Mouse (Mus musculus) embryonic facial prominence, embryonic 13.5 days (tissue): ENCODE data around the gene Ppfia1. TPM values are rescaled to one million over a fixed set of nuclear protein-coding genes. Genes with fewer than 3 reads are reported as not detected.

Experiments used
- ATAC-seq: fragments of 200-750 bp; cut with Nextera tagmentation; 2 replicates; pipeline ENCODE4 v1.8.0; 2017; ENCODE audit warnings: low read depth; ENCODE audit not compliant: insufficient number of reproducible peaks, insufficient read depth, low FRiP score, low TSS enrichment
- H3K27ac ChIP-seq: fragments of 300-500 bp; sonication (generic); 2 replicates; pipeline ENCODE4 v1.5.1; 2015; ENCODE audit warnings: moderate library complexity, mild to moderate bottlenecking, inconsistent platforms
- H3K27me3 ChIP-seq: fragments of 300-500 bp; sonication (generic); 2 replicates; pipeline ENCODE4 v1.6.1; 2015; ENCODE audit warnings: mild to moderate bottlenecking, inconsistent platforms
- H3K36me3 ChIP-seq: fragments of 300-500 bp; sonication (generic); 2 replicates; pipeline ENCODE4 v1.6.1; 2015; ENCODE audit warnings: mild to moderate bottlenecking, inconsistent platforms
- H3K4me1 ChIP-seq: fragments of 300-500 bp; sonication (generic); 2 replicates; pipeline ENCODE4 v1.6.1; 2015; ENCODE audit warnings: inconsistent platforms
- H3K4me2 ChIP-seq: fragments of 300-500 bp; sonication (generic); 2 replicates; pipeline ENCODE4 v1.6.1; 2015; ENCODE audit warnings: moderate library complexity, mild to moderate bottlenecking, inconsistent platforms
- H3K4me3 ChIP-seq: fragments of 300-500 bp; sonication (generic); 2 replicates; pipeline ENCODE4 v1.5.1; 2015; ENCODE audit warnings: mild to moderate bottlenecking, inconsistent platforms
- H3K9ac ChIP-seq: fragments of 300-500 bp; sonication (generic); 2 replicates; pipeline ENCODE4 v1.6.1; 2015; ENCODE audit warnings: mild to moderate bottlenecking, inconsistent platforms
- H3K9me3 ChIP-seq: fragments of 300-500 bp; sonication (generic); 2 replicates; pipeline ENCODE4 v1.6.1; 2016; ENCODE audit warnings: inconsistent platforms
- WGBS: fragments of 180-500 bp; shearing (Covaris S2); methylation state at CpG from one replicate; pipeline ENCODE4 v1.1.7; 2015; ENCODE audit warnings: mixed read lengths; 5-methylcytosine and 5-hydroxymethylcytosine counted together
- polyA plus RNA-seq: library from polyadenylated mRNA; unstranded; fragments of >200 nt; fragmentation: Nextera tagmentation; extraction: Ambion mirVana; gene quantifications from 2 replicates; pipeline ENCODE4 v1.2.1, GENCODE M21; 2015

The Ppfia1 gene
- polyA plus RNA-seq, 1 experiment from 2014 or later: 40.6 TPM

GRCm38 (mm10) chr7:144523415-144523814 lies 30.1 kb downstream of the Ppfia1 start:
- Histone ChIP-seq H3K9me3 (no peaks in the 10 kb centered on the region), H3K9ac (no peak overlapping the region), H3K4me1 (peaks cover 7% of the 10 kb centered on the region; the same call in 1 of the 2 replicates), H3K27me3 (no peaks in the 10 kb centered on the region), H3K27ac (no peak overlapping the region), H3K4me2 (no peak overlapping the region), H3K4me3 (no peak overlapping the region), H3K36me3 (peaks cover 24% of the 10 kb centered on the region)
- 85% methylated on average over 3 of the region's 3 CpGs for WGBS
- no peak for ATAC-seq

- Histone ChIP-seq H3K4me3 (no peak overlapping the region), H3K9me3 (no peaks in the 10 kb centered on the region), H3K4me1 (peaks cover 6% of the 10 kb centered on the region; the same call in 1 of the 2 replicates), H3K9ac (no peak overlapping the region), H3K36me3 (peaks cover 35% of the 10 kb centered on the region), H3K27me3 (no peaks in the 10 kb centered on the region), H3K27ac (no peak overlapping the region), H3K4me2 (no peak overlapping the region)
- WGBS: 86% methylated on average over 2 of the region's 2 CpGs
- no peak for ATAC-seq
Measured at GRCm38 (mm10) chr7:144521927-144522326, 31.6 kb downstream of the Ppfia1 start.

- no peak overlapping the region for H3K4me2 ChIP-seq
Measured at GRCm38 (mm10) chr7:144519852-144520251, 33.7 kb downstream of the Ppfia1 start.

GRCm38 (mm10) chr7:144516711-144517110 lies 36.8 kb downstream of the Ppfia1 start:
- Histone ChIP-seq H3K4me3 (no peak overlapping the region), H3K36me3 (peaks cover 85% of the 10 kb centered on the region), H3K9me3 (no peaks in the 10 kb centered on the region), H3K4me2 (no peak overlapping the region), H3K27ac (no peak overlapping the region), H3K4me1 (no peaks in the 10 kb centered on the region), H3K27me3 (no peaks in the 10 kb centered on the region), H3K9ac (no peak overlapping the region)
- 86% methylated on average over 5 of the region's 5 CpGs for WGBS
- ATAC-seq: no peak

More at GRCm38 (mm10) chr7:144519852-144520251, 33.7 kb downstream of the Ppfia1 start:
- peaks cover 54% of the 10 kb centered on the region for H3K36me3 ChIP-seq
- no peak for ATAC-seq
- H3K9me3 ChIP-seq: no peaks in the 10 kb centered on the region
- WGBS: 93% methylated on average over 5 of the region's 5 CpGs
- no peaks in the 10 kb centered on the region for H3K27me3 ChIP-seq
- no peaks in the 10 kb centered on the region for H3K4me1 ChIP-seq
- H3K4me3 ChIP-seq: no peak overlapping the region
- no peak overlapping the region for H3K9ac ChIP-seq
- H3K27ac ChIP-seq: no peak overlapping the region

GRCm38 (mm10) chr7:144509090-144509489 lies 44.4 kb downstream of the Ppfia1 start:
- Histone ChIP-seq H3K36me3 (peaks cover 98% of the 10 kb centered on the region), H3K27ac (no peak overlapping the region), H3K4me1 (no peaks in the 10 kb centered on the region), H3K27me3 (no peaks in the 10 kb centered on the region), H3K4me2 (no peak overlapping the region), H3K9me3 (no peaks in the 10 kb centered on the region), H3K9ac (no peak overlapping the region), H3K4me3 (no peak overlapping the region)
- 94% methylated on average over 4 of the region's 4 CpGs for WGBS
- ATAC-seq: no peak

GRCm38 (mm10) chr7:144506807-144507206 lies 46.7 kb downstream of the Ppfia1 start:
- peaks cover 98% of the 10 kb centered on the region for H3K36me3 ChIP-seq
- WGBS: 100% methylated on average over 1 of the region's 1 CpGs
- H3K9me3 ChIP-seq: no peaks in the 10 kb centered on the region
- H3K27me3 ChIP-seq: no peaks in the 10 kb centered on the region
- no peak overlapping the region for H3K4me2 ChIP-seq
- H3K4me1 ChIP-seq: no peaks in the 10 kb centered on the region
- H3K9ac ChIP-seq: no peak overlapping the region
- H3K4me3 ChIP-seq: no peak overlapping the region
- ATAC-seq: no peak
- H3K27ac ChIP-seq: no peak overlapping the region

GRCm38 (mm10) chr7:144503959-144504358 lies 49.6 kb downstream of the Ppfia1 start:
- H3K36me3 ChIP-seq: peaks cover 93% of the 10 kb centered on the region
- H3K27me3 ChIP-seq: no peaks in the 10 kb centered on the region
- ATAC-seq: no peak
- H3K4me1 ChIP-seq: no peaks in the 10 kb centered on the region
- no peak overlapping the region for H3K27ac ChIP-seq
- no peak overlapping the region for H3K4me3 ChIP-seq
- 85% methylated on average over 4 of the region's 4 CpGs for WGBS
- H3K9ac ChIP-seq: no peak overlapping the region
- no peak overlapping the region for H3K4me2 ChIP-seq
- no peaks in the 10 kb centered on the region for H3K9me3 ChIP-seq

GRCm38 (mm10) chr7:144492931-144493330 lies 60.6 kb downstream of the Ppfia1 start:
- Histone ChIP-seq H3K36me3 (peaks cover 95% of the 10 kb centered on the region), H3K9me3 (no peaks in the 10 kb centered on the region), H3K27ac (no peak overlapping the region), H3K27me3 (no peaks in the 10 kb centered on the region), H3K4me2 (no peak overlapping the region), H3K9ac (no peak overlapping the region), H3K4me1 (no peaks in the 10 kb centered on the region), H3K4me3 (no peak overlapping the region)
- no peak for ATAC-seq
- WGBS: 33% methylated on average over 1 of the region's 1 CpGs

- Histone ChIP-seq H3K4me2 (no peak overlapping the region), H3K9me3 (no peaks in the 10 kb centered on the region), H3K27ac (no peak overlapping the region), H3K27me3 (no peaks in the 10 kb centered on the region), H3K4me1 (no peaks in the 10 kb centered on the region), H3K9ac (no peak overlapping the region), H3K36me3 (peaks cover 86% of the 10 kb centered on the region), H3K4me3 (no peak overlapping the region)
- no peak for ATAC-seq
- WGBS: 88% methylated on average over 8 of the region's 8 CpGs
Measured at GRCm38 (mm10) chr7:144490201-144490873, 63.2 kb downstream of the Ppfia1 start.

GRCm38 (mm10) chr7:144489067-144489774 lies 64.3 kb downstream of the Ppfia1 start:
- peaks cover 86% of the 10 kb centered on the region for H3K36me3 ChIP-seq
- H3K27ac ChIP-seq: no peak overlapping the region
- 79% methylated on average over 6 of the region's 6 CpGs for WGBS
- H3K9ac ChIP-seq: no peak overlapping the region
- H3K4me1 ChIP-seq: no peaks in the 10 kb centered on the region
- no peak overlapping the region for H3K4me3 ChIP-seq
- ATAC-seq: no peak
- no peaks in the 10 kb centered on the region for H3K9me3 ChIP-seq
- H3K4me2 ChIP-seq: no peak overlapping the region
- H3K27me3 ChIP-seq: no peaks in the 10 kb centered on the region

- H3K4me2 ChIP-seq: no peak overlapping the region
- no peak overlapping the region for H3K27ac ChIP-seq
- no peak overlapping the region for H3K4me3 ChIP-seq
- H3K36me3 ChIP-seq: peaks cover 92% of the 10 kb centered on the region
- H3K9ac ChIP-seq: no peak overlapping the region
- no peak for ATAC-seq
- H3K4me1 ChIP-seq: no peaks in the 10 kb centered on the region
- no peaks in the 10 kb centered on the region for H3K27me3 ChIP-seq
- H3K9me3 ChIP-seq: no peaks in the 10 kb centered on the region
Measured at GRCm38 (mm10) chr7:144480314-144480713, 73.2 kb downstream of the Ppfia1 start.

- H3K4me3 ChIP-seq: no peak overlapping the region
- no peak overlapping the region for H3K9ac ChIP-seq
- no peaks in the 10 kb centered on the region for H3K27me3 ChIP-seq
- ATAC-seq: no peak
- 100% methylated on average over 1 of the region's 1 CpGs for WGBS
- H3K4me2 ChIP-seq: no peak overlapping the region
- no peaks in the 10 kb centered on the region for H3K4me1 ChIP-seq
- peaks cover 85% of the 10 kb centered on the region for H3K36me3 ChIP-seq
- no peaks in the 10 kb centered on the region for H3K9me3 ChIP-seq
- no peak overlapping the region for H3K27ac ChIP-seq
Measured at GRCm38 (mm10) chr7:144479569-144479968, 74.0 kb downstream of the Ppfia1 start.
